Mouse (Mus musculus) urinary bladder, postnatal 14 days (tissue): Measurements from ENCODE around the gene Ugt1a1.

Source experiments
- DNase-seq: peaks from one replicate; pipeline ENCODE4 v3.0.0; 2021; ENCODE audit warnings: low spot score

Gene Ugt1a1

DNA sequence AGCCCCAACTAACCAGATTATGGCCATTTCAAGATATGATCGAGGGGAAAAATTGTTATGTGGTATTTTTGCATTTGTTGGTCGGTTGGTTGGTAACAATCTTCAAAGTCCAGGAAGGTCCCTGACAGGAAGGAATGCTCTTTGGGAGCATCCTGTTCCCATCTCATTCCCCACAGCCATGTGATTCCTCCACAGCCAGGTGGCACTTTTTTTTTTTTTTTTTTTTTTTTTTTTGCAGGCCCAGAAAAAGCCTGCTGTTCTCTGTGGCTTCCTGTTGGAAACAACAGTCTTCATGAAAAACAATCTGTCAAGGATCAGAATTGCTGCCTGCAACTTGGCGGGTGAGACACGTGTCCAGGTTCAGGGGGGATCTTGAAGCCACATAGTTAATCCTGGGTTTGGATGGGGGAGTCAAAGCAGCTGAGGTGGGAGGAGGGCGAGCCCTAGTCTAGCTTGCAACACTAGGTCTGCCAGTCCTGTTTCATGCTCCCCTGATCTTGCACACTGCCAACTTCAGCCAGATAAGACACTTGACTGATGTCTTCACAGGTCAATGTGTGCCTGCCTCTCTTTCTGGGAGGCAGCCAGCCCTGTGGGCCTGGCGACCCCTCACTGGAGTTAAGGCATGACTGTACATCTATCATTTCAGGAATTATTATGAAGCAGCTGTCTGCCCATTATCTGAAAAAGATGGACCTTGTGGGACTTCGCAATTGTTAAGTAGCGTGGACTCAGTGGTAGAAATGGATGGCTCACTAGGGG lies 47.3 kb downstream of the Ugt1a1 start:
- DNase-seq: peak; percentile 78

DNA sequence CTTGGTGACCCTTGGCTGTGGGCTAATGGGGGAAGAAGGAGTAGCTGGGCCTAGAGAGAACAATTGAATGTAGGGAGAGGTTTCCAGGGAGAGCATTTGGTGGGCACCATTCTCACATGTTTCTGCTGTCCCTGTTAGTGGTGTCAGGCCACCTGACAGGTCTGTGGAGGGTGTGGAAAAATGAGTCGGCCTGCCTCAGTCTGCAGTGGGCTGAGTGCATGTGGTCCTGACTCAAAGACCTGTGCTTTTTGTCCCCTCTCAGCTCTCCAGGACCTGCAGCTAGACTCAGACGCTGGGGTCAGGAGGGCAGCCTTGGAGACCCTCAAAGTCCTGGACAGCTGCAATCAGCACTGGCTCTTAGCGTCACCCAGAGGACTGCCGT lies 47.9 kb downstream of the Ugt1a1 start:
- DNase-seq: no peak

DNA sequence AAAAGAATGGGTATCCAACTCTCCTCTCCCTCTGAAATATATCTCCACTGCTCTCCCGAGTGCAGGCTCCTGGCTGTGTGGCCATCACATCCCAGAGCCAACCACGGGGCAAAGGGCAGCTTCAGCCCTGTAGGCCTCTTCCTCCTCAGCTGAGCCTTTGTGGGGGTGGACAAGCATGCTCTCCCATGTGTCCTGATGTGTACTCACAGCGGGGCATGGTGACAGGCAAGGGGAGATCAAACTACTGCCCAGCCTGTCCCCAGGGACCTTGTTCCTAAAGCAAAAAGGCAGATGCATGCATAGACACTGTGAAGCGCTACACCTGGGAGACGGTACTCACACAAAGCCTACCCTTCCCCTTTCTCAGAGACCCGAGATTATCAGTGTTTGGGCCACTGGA lies 48.4 kb downstream of the Ugt1a1 start:
- DNase-seq: peak; percentile 72

DNA sequence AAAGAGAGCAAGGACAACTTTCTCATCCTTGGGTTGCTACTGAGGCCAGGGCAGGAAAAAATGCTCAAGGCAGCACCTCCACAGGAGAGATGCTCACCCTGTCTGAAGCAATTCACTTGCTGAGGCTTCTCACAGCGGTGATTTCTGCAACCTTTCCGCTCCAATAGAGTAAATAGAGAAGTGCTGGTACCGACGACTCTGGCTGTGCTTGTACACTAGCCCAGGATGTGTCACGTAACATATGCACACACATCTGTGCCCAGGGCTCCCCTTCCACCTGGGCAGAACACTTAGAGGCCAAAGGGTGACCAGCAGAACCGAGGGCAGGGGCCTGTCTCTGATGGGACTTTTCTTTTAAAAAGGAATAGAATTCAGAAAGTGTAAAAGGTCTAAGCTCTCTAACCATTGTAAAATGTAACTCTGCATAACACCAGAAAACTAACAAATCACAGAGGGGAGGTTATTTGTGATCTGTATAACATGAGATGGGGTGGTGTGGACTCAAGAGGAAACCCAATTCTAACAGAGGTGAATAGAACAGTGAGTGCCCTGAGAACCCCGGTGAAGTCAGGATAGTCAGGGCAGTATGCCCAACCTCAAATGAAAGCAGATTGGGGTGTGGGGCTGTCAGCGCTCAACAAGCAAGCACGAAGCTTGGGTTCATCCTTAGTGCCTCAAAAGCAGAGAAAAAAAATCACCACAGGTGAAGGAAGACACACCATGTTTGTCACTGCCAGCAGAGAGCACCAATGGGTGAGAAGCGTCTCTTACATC lies 49.0 kb downstream of the Ugt1a1 start:
- no peak for DNase-seq

GRCm38 (mm10) chr1:88261706-88262105 lies 49.9 kb downstream of the Ugt1a1 start:
- no peak for DNase-seq

- peak; percentile 99 for DNase-seq
Measured at GRCm38 (mm10) chr1:88262255-88262654, 50.5 kb downstream of the Ugt1a1 start.

- no peak for DNase-seq
Measured at GRCm38 (mm10) chr1:88262961-88263360, 51.2 kb downstream of the Ugt1a1 start.

DNA sequence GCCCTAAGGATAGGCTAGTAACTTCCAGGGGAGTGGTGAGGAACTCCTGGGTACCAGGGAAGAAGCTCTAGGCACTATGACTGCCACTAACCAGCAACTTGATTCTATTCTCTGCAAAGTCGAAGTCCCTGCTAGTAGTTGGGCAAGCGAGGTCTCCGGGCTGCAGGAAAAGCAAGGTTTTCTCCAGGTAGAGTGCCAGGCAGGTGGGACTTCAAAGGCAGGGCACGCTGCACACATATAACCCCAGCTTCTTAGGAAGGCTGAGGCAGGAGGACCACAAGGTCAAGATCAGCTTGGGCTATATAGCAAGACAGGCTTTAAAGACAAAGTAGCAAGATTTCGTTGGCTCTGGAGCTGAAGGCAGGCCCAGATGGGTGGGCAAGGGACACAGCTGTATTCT lies 52.0 kb downstream of the Ugt1a1 start:
- DNase-seq: no peak

- DNase-seq: no peak
Measured at GRCm38 (mm10) chr1:88264237-88264868, 52.6 kb downstream of the Ugt1a1 start.

- DNase-seq: no peak
Measured at GRCm38 (mm10) chr1:88264869-88265240, 53.1 kb downstream of the Ugt1a1 start.

GRCm38 (mm10) chr1:88266123-88266522 lies 54.4 kb downstream of the Ugt1a1 start:
- no peak for DNase-seq

DNA sequence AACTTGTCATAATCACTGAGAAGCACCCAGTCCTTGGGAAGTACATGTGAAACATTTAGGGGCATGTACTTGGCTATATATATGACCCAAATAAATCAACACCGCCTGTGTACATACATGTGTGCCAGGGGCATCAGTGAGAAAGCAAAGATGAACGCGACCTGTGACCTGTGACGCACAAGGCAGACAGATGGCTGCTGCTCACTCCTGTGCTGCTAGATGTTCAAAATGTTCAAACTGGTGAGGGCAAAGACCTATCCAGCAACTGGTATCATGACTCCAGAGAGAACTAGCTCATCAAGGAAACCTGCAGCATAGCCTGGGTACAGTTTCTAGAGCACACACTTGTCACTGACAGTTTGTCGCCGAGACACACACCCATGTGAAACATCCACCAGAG lies 55.7 kb downstream of the Ugt1a1 start:
- no peak for DNase-seq

DNA sequence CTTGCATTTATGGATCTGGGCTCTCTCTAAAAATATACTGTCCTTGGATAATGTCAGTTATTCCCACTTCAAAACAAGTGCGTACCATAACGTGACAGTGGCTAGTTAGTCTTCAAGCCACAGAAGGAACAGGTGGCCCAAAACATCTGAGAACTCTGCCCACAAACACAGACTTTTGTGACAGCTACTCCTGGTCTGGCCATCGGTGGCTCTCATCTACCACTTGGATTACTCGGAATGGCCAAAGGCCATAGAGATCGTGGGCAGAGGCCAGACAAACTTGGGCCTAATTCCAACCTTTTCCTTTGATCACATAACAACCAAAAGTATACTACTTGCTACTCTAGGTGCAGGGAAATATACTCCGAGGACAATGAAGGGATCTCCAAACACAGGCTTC lies 56.3 kb downstream of the Ugt1a1 start:
- DNase-seq: no peak
